Mouse (Mus musculus) A20 (cell line): ENCODE results near the gene Tnfrsf1b.

Experiments
- DNase-seq: peaks from one replicate; pipeline ENCODE4 v3.0.0-alpha.2; 2011; ENCODE audit warnings: low read depth, low spot score

The Tnfrsf1b gene

DNA sequence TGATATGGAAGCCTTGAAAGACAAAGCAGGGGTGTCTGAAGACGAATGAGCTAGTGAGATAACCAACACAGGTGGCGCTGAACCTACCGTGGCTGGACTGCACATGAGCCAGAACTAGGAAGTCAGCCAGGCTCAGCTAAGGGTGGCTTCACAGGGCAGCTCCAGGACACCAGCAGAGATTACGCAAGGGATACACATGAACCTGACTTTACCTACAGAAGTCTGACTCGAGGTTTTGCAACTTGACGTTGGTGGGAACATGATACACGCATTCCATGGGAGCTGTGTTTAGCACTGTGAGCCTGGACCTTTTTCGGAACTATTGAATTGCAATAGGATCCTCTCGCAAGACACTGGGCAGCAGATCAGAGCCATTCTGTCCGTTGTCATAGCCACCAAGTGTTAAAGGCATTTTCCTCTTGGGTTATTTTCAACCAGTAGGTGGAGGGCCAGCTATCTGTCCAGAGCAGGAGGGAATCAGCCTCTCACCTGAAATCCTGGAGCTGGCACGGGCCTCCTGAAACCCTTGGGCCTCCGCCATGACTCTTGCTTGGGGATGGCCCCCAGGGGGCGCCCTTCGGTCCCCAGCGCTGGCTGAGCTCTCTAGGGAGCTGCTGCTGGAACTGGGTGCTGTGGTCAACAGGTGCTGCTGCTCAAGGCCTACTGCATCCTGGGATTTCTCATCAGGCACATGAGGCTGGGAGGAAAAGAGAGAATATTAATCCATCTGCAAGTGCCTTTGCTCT is 27.3 kb downstream of the Tnfrsf1b start:
- DNase-seq: peak; percentile 60

GRCm38 (mm10) chr4:145217837-145218236 is 28.8 kb downstream of the Tnfrsf1b start:
- no peak for DNase-seq

- DNase-seq: no peak
These were observed 29.6 kb downstream of the Tnfrsf1b start for GRCm38 (mm10) chr4:145217046-145217445.

DNA sequence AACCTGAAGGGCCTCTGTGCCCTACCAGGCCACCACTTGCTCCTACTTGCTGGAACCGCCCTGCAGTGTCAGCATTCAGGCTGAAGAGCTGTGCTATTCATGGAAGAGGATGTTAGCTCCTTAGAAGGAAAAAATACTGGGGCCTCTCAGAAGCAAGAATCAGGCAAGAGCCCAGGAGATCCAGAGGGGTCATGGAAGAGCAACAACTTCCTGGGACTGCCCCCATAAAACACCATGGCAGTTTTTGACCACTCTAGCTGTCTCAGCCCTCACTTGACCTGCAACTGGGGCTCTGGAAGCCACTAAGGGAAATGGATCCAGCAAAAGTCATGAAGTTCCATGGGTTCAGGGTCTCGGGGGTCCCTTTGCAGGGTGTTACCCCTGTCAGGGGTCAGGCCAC is 31.3 kb downstream of the Tnfrsf1b start:
- DNase-seq: no peak

GRCm38 (mm10) chr4:145214786-145215174 is 31.9 kb downstream of the Tnfrsf1b start:
- DNase-seq: no peak

DNA sequence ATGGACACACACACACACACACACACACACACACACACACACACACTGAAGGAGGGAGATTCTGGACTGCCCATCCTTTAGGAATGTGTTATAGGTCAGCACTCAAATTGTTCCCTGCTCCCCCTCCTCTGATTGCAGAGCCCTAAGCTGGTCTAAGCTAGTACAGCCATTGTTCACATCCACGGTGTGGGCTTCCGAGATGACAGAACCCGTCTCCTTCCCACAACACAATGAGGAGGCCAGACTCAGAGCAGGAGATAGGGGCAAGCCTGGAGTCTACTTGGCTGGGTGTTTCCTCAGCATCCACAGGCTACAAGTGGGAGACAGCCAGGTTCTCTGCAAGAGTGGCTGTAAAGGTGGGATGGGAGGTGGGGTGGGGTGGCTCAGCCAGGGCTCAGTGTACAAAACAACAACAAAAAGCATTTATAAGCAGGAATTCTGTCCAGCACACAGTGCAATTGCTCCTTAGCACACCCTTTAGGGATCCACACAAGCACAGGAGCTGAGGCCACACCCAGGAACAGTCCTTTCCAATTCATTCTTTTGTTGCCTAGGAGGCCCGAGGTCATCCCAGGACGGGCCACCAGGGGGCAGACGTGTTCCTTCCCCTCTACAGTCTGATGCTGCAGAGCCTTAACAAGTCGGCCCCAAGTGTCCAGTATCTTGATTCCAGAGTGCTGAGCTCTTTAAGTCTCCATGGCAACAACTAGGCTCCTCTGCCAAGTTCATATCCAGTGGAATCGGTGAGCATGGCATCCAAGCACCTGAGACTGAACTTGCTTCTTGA is 32.5 kb downstream of the Tnfrsf1b start:
- DNase-seq: peak; percentile 76

- no peak for DNase-seq
These were observed 35.6 kb downstream of the Tnfrsf1b start for GRCm38 (mm10) chr4:145211076-145211475.

DNA sequence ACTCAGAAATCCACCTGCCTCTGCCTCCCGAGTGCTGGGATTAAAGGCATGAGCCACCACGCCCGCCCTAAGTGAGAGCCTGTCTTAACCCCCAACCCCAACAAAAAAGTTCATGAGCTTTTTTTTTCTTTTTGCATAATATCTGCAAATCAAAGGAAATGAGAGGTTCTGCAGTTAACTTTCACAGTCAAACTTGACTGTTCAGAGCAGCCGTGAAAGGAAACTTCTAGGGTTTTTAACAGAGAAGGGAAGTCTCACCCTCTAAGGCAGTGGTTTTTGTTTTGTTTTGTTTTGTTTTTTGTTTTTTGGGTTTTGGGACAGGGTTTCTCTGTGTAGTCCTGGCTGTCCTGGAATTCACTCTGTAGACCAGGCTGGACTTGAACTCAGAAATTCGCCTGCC is 36.1 kb downstream of the Tnfrsf1b start:
- DNase-seq: no peak

GRCm38 (mm10) chr4:145209690-145210088 is 37.0 kb downstream of the Tnfrsf1b start:
- DNase-seq: no peak

DNA sequence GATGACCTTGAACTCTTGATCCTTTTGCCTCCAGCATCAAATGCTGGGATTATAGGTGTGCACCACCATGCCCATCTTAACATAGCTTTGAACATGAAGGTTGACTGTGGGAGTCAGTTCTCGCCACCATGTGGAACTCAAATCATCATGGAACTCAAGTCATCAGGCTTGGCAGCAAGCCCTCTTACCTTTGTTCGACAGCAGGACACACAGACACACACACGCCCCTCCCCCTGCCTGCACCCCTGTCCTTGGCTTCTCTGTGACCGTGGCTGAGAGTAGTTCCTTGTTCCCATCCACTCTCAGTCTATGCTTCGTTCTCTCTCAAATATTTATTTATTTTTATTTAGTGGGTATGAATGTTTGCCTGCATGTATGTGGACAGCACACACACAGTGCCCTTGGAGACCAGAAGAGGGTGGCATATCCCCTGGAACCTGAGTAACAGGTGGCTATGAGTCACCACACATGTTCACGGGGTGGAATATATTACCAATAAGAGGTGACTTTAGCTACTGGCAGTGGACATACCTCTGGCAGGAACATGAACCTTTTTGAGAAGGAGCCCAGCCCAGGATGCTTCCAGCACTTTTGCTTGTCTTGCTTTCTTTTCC is 37.5 kb downstream of the Tnfrsf1b start:
- DNase-seq: no peak

DNA sequence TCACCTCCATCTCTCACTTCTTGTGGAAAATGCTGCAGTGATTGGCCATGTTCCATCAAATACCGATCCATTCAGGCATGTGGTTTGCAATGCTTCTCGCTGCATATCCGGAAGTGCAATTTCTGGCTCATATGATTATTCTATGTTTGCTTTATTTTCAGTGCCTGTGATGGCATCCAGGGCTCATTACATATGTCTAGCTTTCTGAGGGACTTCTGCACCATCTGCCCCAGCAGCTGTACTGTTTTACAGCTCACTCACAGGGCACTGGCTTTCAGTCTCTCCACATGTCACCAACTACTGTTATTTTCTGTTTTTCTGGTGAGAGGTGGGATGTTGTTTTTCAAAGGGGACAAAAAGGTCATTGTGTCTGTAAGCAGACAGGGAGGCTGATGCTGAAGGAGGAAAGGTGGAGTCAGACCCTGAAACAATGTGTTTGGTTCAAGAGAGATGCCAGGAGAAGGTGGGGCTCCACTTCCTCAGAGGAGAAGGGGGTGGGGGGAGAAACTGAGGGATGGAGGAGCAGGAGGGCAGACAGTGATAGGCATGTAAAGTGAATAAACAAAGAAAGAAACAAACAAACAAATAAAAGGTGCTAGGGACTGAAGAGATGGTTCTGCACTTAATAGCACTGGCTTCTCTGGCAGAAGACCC is 38.8 kb downstream of the Tnfrsf1b start:
- DNase-seq: no peak

- no peak for DNase-seq
These were observed 41.9 kb downstream of the Tnfrsf1b start for GRCm38 (mm10) chr4:145204779-145205178.

GRCm38 (mm10) chr4:145203305-145203704 is 43.4 kb downstream of the Tnfrsf1b start:
- no peak for DNase-seq

DNA sequence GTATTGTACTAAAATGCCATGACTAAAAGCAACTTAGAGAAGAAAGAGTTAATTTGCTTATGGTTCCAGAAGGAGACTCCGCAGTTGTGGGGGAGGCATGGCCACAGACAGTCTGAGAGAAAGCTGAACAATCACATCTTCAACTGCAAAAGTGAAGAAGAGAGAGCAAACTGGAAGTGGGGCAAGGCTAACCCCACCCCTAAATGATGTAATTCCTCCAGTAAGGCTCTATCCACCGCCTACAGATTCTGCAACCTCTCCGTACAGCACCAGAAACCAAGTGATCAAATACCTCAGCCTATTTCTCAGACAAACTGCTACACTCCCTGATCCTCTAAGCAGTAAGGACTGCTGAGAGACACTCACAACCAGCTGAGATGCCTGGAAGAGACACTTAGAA is 45.2 kb downstream of the Tnfrsf1b start:
- no peak for DNase-seq

DNA sequence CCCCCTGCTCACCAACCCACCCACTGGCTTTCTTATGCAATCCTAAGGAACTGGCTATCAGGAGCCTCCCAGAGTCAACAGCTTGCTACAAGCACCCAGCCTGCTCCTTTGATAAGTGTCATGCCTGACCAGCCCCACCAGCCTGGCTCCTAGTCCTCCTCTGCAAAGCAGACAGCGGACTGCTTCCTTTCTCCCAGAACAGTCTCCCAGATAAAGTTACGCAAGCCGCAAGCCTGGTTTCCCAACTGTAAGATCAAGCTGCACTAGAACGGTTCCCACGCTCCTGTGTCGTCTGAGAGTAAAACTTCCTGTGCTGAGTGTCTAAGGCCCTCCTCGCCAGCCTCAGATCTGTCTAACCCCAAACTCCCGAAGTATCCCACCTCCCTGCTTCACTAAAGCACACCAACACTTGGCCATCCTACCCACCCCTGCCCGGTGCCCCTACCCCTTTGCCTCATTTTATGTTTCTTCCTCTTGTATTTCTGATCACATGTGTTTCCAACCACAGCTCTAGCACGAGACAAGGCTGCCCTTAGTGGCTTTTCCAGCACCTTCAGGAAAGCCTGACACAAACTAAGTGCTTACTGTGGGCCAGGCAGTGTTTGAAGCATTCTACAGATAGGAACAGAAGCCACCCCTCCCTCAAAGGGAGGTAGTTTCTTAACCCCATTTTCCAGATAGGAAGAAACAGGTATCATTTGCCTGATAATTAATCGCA is 46.5 kb downstream of the Tnfrsf1b start:
- DNase-seq: no peak

- no peak for DNase-seq
These were observed 50.1 kb downstream of the Tnfrsf1b start for GRCm38 (mm10) chr4:145196586-145196985.

DNA sequence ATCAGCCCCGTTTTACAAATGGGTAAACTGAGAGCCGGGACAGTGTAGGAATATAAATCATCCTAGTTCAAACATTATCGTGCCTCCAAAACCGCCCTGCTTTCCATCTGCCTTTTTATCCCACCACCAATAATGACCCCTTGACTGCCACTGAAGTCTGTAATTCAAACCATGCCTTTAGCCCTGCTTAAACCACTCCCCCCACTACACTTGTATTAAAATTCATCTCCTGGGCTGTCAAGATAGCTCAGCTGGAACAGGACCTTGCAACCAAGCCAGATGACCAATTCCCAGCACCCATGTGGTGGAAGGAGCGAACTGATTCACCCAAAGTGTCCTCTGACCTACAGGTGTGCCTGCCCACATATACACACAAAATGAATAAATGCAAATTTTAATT is 51.5 kb downstream of the Tnfrsf1b start:
- no peak for DNase-seq

- DNase-seq: peak; percentile 93
These were observed 52.0 kb downstream of the Tnfrsf1b start, which contains the start of gene Vps13d for GRCm38 (mm10) chr4:145194559-145195162. Gene Vps13d, minus strand, starts transcription at chr4:145195005.

DNA sequence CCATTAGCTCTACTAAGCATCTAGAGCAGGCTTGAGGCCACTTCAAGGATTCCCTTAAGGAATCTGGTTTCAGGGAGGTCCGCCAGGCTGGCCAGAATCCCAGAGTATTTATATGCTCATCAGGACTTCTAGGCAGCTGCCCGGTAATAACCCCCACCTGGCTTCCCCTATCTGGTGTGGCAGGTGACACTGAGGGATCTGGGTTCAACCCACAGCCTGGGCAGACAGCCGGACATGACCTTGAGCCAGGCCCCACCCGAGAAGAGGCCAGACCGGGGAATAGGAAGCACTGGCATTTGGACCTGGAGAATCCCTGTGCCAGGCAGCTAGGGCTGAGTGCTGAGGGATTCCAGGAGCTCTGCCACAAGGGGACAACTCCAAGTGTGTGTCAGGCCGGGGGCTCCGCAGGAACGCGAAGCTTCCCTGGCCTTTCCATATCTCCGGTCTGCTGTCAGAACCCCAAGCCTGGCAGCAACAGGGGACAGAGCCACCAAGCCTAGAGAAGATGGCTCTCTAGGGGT is 52.6 kb downstream of the Tnfrsf1b start:
- peak; percentile 43 for DNase-seq

- no peak for DNase-seq
These were observed 53.3 kb downstream of the Tnfrsf1b start for GRCm38 (mm10) chr4:145193406-145193805.

GRCm38 (mm10) chr4:145192686-145193085 is 54.0 kb downstream of the Tnfrsf1b start:
- DNase-seq: no peak
